Mouse (Mus musculus): ENCODE measurements around the gene Wdr5. TPM values are rescaled to one million over a fixed set of nuclear protein-coding genes. Genes with fewer than 3 reads are reported as not detected.

The Wdr5 gene
- polyA plus RNA-seq (2015; fragmentation: Illumina TruSeq; extraction: RNeasy Lipid Tissue Mini Kit (QIAGEN cat#74804); ENCODE audit: low read depth, low replicate concordance), result 26.5 TPM

GRCm38 (mm10) chr2:27514639-27515328 is at the start of gene Wdr5:
TSS of gene Wdr5 (plus strand) at chr2:27515157.

GRCm38 (mm10) chr2:27507562-27507961 is 7.4 kb upstream of the Wdr5 start, which contains the start of gene Brd3:
TSS of gene Brd3 (minus strand) at chr2:27507662.

Other genes with a start within 250 kb of the Wdr5 start
- gene Vav2, start 88.1 kb upstream of the Wdr5 start, polyA plus RNA-seq (2015; fragmentation: Illumina TruSeq; extraction: RNeasy Lipid Tissue Mini Kit (QIAGEN cat#74804); ENCODE audit: low read depth, low replicate concordance), result 5.6 TPM
- 40.2 TPM for gene Brd3os, start 72.8 kb upstream of the Wdr5 start, polyA plus RNA-seq (2015; fragmentation: Illumina TruSeq; extraction: RNeasy Lipid Tissue Mini Kit (QIAGEN cat#74804); ENCODE audit: low read depth, low replicate concordance)
- 20.8 TPM for gene Brd3, start 7.5 kb upstream of the Wdr5 start, polyA plus RNA-seq (2015; fragmentation: Illumina TruSeq; extraction: RNeasy Lipid Tissue Mini Kit (QIAGEN cat#74804); ENCODE audit: low read depth, low replicate concordance)
- gene Rxra, start 161.3 kb downstream of the Wdr5 start, polyA plus RNA-seq (2015; fragmentation: Illumina TruSeq; extraction: RNeasy Lipid Tissue Mini Kit (QIAGEN cat#74804); ENCODE audit: low read depth, low replicate concordance), result 16.9 TPM

All from brain, adult 10 weeks (tissue).